Mouse (Mus musculus) liver, embryonic 16.5 days (tissue): Measurements from ENCODE around the gene Anxa1. TPM values are rescaled to one million over a fixed set of nuclear protein-coding genes. Genes with fewer than 3 reads are reported as not detected.

ENCODE experiments used
- ATAC-seq: fragments of 200-750 bp; cut with Nextera tagmentation; 2 replicates; pipeline ENCODE4 v1.8.0; 2017; ENCODE audit warnings: low read depth, mild to moderate bottlenecking, moderate number of reproducible peaks, moderate library complexity
- H3K27ac ChIP-seq: fragments of 300-500 bp; sonication (generic); 2 replicates; pipeline ENCODE4 v1.5.1; 2014; ENCODE audit warnings: mild to moderate bottlenecking, low read length
- H3K27me3 ChIP-seq: fragments of 300-500 bp; sonication (generic); 2 replicates; pipeline ENCODE4 v1.6.1; 2014; ENCODE audit warnings: low read depth, low read length, mixed read lengths; ENCODE audit not compliant: control insufficient read depth, insufficient read depth
- H3K36me3 ChIP-seq: fragments of 300-500 bp; sonication (generic); 2 replicates; pipeline ENCODE4 v1.6.1; 2014; ENCODE audit warnings: mild to moderate bottlenecking; ENCODE audit not compliant: control insufficient read depth, insufficient read depth
- H3K4me1 ChIP-seq: fragments of 300-500 bp; sonication (generic); 2 replicates; pipeline ENCODE4 v1.6.1; 2014; ENCODE audit warnings: low read depth, low read length, mixed read lengths; ENCODE audit not compliant: control insufficient read depth
- H3K4me2 ChIP-seq: fragments of 300-500 bp; sonication (generic); 2 replicates; pipeline ENCODE4 v1.6.1; 2014; ENCODE audit warnings: low read depth, low read length, mixed read lengths
- H3K4me3 ChIP-seq: fragments of 300-500 bp; sonication (generic); 2 replicates; pipeline ENCODE4 v1.5.1; 2014; ENCODE audit warnings: low read depth, mild to moderate bottlenecking, low read length
- H3K9ac ChIP-seq: fragments of 300-500 bp; sonication (generic); 2 replicates; pipeline ENCODE4 v1.6.1; 2014; ENCODE audit warnings: low read depth, low read length
- H3K9me3 ChIP-seq: fragments of 300-500 bp; sonication (generic); replicated peaks from 2 replicates; pipeline ENCODE4 v1.6.1; 2016; ENCODE audit warnings: low read length; ENCODE audit not compliant: control insufficient read depth
- WGBS: fragments of 180-500 bp; shearing (Covaris S2); extraction: QIAGEN DNeasy Blood & Tissue Kit; methylation state at CpG from one replicate; pipeline ENCODE4 v1.1.7; 2014; ENCODE audit not compliant: insufficient replicate concordance; 5-methylcytosine and 5-hydroxymethylcytosine counted together
- polyA plus RNA-seq: library from polyadenylated mRNA; unstranded; fragments of >200 nt; fragmentation: Nextera tagmentation; extraction: Ambion mirVana; gene quantifications from 2 replicates; pipeline ENCODE4 v1.2.1, GENCODE M21; 2015

The Anxa1 gene
- polyA plus RNA-seq, 1 experiment from 2014 or later, result 102 TPM

GRCm38 (mm10) chr19:20364931-20365330 lies 25.8 kb downstream of the Anxa1 start:
- H3K4me2 ChIP-seq, result no peak overlapping the region
- no peak for ATAC-seq
- H3K27me3 ChIP-seq, result no peaks in the 10 kb centered on the region
- no peaks in the 10 kb centered on the region for H3K9me3 ChIP-seq
- no peaks in the 10 kb centered on the region for H3K4me1 ChIP-seq
- no peak overlapping the region for H3K4me3 ChIP-seq
- no peak overlapping the region for H3K27ac ChIP-seq
- H3K36me3 ChIP-seq, result no peaks in the 10 kb centered on the region
- WGBS, result 63% methylated on average over 13 of the region's 13 CpGs
- no peak overlapping the region for H3K9ac ChIP-seq

- Histone ChIP-seq H3K4me1 (no peaks in the 10 kb centered on the region), H3K27me3 (no peaks in the 10 kb centered on the region), H3K9me3 (no peaks in the 10 kb centered on the region), H3K27ac (no peak overlapping the region), H3K4me2 (no peak overlapping the region), H3K9ac (no peak overlapping the region), H3K36me3 (no peaks in the 10 kb centered on the region), H3K4me3 (no peak overlapping the region)
- WGBS, result 45% methylated on average over 10 of the region's 10 CpGs
- ATAC-seq, result no peak
Measured at GRCm38 (mm10) chr19:20363221-20363620, 27.5 kb downstream of the Anxa1 start.

GRCm38 (mm10) chr19:20361917-20362577 lies 28.7 kb downstream of the Anxa1 start:
- H3K9ac ChIP-seq, result no peak overlapping the region
- no peak overlapping the region for H3K27ac ChIP-seq
- no peak for ATAC-seq
- H3K4me3 ChIP-seq, result no peak overlapping the region
- 40% methylated on average over 2 of the region's 2 CpGs for WGBS
- no peaks in the 10 kb centered on the region for H3K27me3 ChIP-seq
- no peaks in the 10 kb centered on the region for H3K9me3 ChIP-seq
- H3K36me3 ChIP-seq, result no peaks in the 10 kb centered on the region
- no peak overlapping the region for H3K4me2 ChIP-seq
- H3K4me1 ChIP-seq, result no peaks in the 10 kb centered on the region

- WGBS, result 63% methylated on average over 5 of the region's 5 CpGs
- Histone ChIP-seq H3K4me3 (no peak overlapping the region), H3K9ac (no peak overlapping the region), H3K27me3 (no peaks in the 10 kb centered on the region), H3K9me3 (no peaks in the 10 kb centered on the region), H3K36me3 (no peaks in the 10 kb centered on the region), H3K4me1 (no peaks in the 10 kb centered on the region), H3K27ac (no peak overlapping the region), H3K4me2 (no peak overlapping the region)
- ATAC-seq, result no peak
Measured at GRCm38 (mm10) chr19:20358679-20359078, 32.1 kb downstream of the Anxa1 start.

- Histone ChIP-seq H3K27ac (no peak overlapping the region), H3K36me3 (no peaks in the 10 kb centered on the region), H3K4me3 (no peak overlapping the region), H3K9ac (no peak overlapping the region), H3K4me2 (no peak overlapping the region), H3K9me3 (no peaks in the 10 kb centered on the region), H3K27me3 (no peaks in the 10 kb centered on the region), H3K4me1 (no peaks in the 10 kb centered on the region)
- WGBS, result 6% methylated on average over 8 of the region's 8 CpGs
- ATAC-seq, result peak; percentile 37; the same call in 1 of the 2 replicates
Measured at GRCm38 (mm10) chr19:20345317-20345917, 45.3 kb downstream of the Anxa1 start.

- no peak overlapping the region for H3K27ac ChIP-seq
- no peaks in the 10 kb centered on the region for H3K36me3 ChIP-seq
- no peaks in the 10 kb centered on the region for H3K27me3 ChIP-seq
- ATAC-seq, result no peak
- H3K4me1 ChIP-seq, result no peaks in the 10 kb centered on the region
- 49% methylated on average over 11 of the region's 11 CpGs for WGBS
- H3K4me2 ChIP-seq, result no peak overlapping the region
- H3K4me3 ChIP-seq, result no peak overlapping the region
- H3K9ac ChIP-seq, result no peak overlapping the region
- H3K9me3 ChIP-seq, result no peaks in the 10 kb centered on the region
Measured at GRCm38 (mm10) chr19:20344511-20345316, 46.0 kb downstream of the Anxa1 start.

GRCm38 (mm10) chr19:20344052-20344451 lies 46.7 kb downstream of the Anxa1 start:
- Histone ChIP-seq H3K4me2 (no peak overlapping the region), H3K9me3 (no peaks in the 10 kb centered on the region), H3K27me3 (no peaks in the 10 kb centered on the region), H3K36me3 (no peaks in the 10 kb centered on the region), H3K4me1 (no peaks in the 10 kb centered on the region), H3K9ac (no peak overlapping the region), H3K27ac (no peak overlapping the region), H3K4me3 (no peak overlapping the region)
- 61% methylated on average over 10 of the region's 10 CpGs for WGBS
- ATAC-seq, result no peak
